Mouse (Mus musculus): Measurements from ENCODE around the gene Fam122a.

DNA sequence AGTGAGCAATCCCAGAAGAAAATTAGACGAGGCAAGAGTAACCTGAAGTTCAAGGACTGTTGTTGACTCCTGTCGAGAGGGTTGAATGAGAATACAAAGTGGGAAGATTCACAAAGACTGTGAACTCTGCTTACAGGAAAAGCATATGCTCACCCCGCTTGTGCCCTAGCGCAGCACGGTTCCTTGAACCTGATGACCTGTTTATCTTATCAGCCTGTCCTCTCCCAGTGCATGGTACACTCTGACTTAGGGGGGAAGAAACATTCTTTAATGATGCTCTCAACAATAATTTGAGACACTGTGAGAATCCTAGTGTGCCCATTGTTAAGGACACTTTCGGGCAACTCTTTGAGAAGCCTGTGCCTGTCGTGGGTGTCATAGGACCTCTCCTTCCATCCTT lies 39.9 kb upstream of the Fam122a start:
- TF ChIP-seq POLR2A (IDR thresholded peaks at IDR 0.05; ENCODE audit: low read depth, low read length) (no peak), CTCF (IDR thresholded peaks at IDR 0.05; ENCODE audit: extremely low read depth, insufficient read length, insufficient replicate concordance, low read depth, low read length) (no peak)

All from small intestine, adult 2 months (tissue).